Mouse (Mus musculus) heart, embryonic 16.5 days (tissue): ENCODE results near the gene Trap1. TPM values are rescaled to one million over a fixed set of nuclear protein-coding genes. Genes with fewer than 3 reads are reported as not detected.
"Not testable (repeated sequence)": the region's sequence is repeated elsewhere in the genome, so short reads cannot be mapped to it uniquely, and the experiment has no call there.

Experiments used
- ATAC-seq: fragments of 200-750 bp; cut with Nextera tagmentation; replicated peaks from 2 replicates; pipeline ENCODE4 v1.8.0; 2017; ENCODE audit warnings: moderate number of reproducible peaks; ENCODE audit not compliant: insufficient read depth, low FRiP score; ENCODE audit errors: extremely low read depth
- H3K27ac ChIP-seq: fragments of 300-500 bp; sonication (generic); 2 replicates; pipeline ENCODE4 v1.5.1; 2014; ENCODE audit warnings: mild to moderate bottlenecking, low read length, control low read depth, moderate library complexity
- H3K27me3 ChIP-seq: fragments of 300-500 bp; sonication (generic); 2 replicates; pipeline ENCODE4 v1.6.1; 2014; ENCODE audit warnings: low read length, mixed read lengths; ENCODE audit not compliant: control insufficient read depth, insufficient read depth
- H3K36me3 ChIP-seq: fragments of 300-500 bp; sonication (generic); 2 replicates; pipeline ENCODE4 v1.6.1; 2014; ENCODE audit not compliant: control insufficient read depth, insufficient read depth
- H3K4me1 ChIP-seq: fragments of 300-500 bp; sonication (generic); 2 replicates; pipeline ENCODE4 v1.6.1; 2014; ENCODE audit warnings: low read length, mixed read lengths; ENCODE audit not compliant: control insufficient read depth, insufficient read depth
- H3K4me2 ChIP-seq: fragments of 300-500 bp; sonication (generic); 2 replicates; pipeline ENCODE4 v1.6.1; 2014; ENCODE audit warnings: low read depth, mild to moderate bottlenecking, control low read depth, low read length
- H3K4me3 ChIP-seq: fragments of 300-500 bp; sonication (generic); 2 replicates; pipeline ENCODE4 v1.5.1; 2014; ENCODE audit warnings: mild to moderate bottlenecking, control low read depth, low read length
- H3K9ac ChIP-seq: fragments of 300-500 bp; sonication (generic); 2 replicates; pipeline ENCODE4 v1.6.1; 2014; ENCODE audit warnings: low read length, control low read depth
- H3K9me3 ChIP-seq: fragments of 300-500 bp; sonication (generic); replicated peaks from 2 replicates; pipeline ENCODE4 v1.6.1; 2016; ENCODE audit warnings: low read length; ENCODE audit not compliant: control insufficient read depth
- WGBS: fragments of 180-500 bp; shearing (Covaris S2); extraction: QIAGEN DNeasy Blood & Tissue Kit; methylation state at CpG from one replicate; pipeline ENCODE4 v1.1.7; 2014; 5-methylcytosine and 5-hydroxymethylcytosine counted together
- microRNA-seq: library from miRNA; unstranded; fragments of <30 nt; microRNA quantifications from one replicate; pipeline ENCODE4, GENCODE M21; 2017
- polyA plus RNA-seq: library from polyadenylated mRNA; unstranded; fragments of >200 nt; fragmentation: Nextera tagmentation; extraction: Ambion mirVana; gene quantifications from 2 replicates; pipeline ENCODE4 v1.2.1, GENCODE M21; 2015

Trap1 gene
- polyA plus RNA-seq, 1 experiment from 2014 or later, result 142 TPM

GRCm38 (mm10) chr16:4016786-4017185, 60.8 kb downstream of the Trap1 start:
- not testable (repeated sequence) for H3K4me3 ChIP-seq, H3K27me3 ChIP-seq, ATAC-seq, H3K9me3 ChIP-seq, H3K4me2 ChIP-seq, H3K4me1 ChIP-seq, H3K9ac ChIP-seq, H3K27ac ChIP-seq, H3K36me3 ChIP-seq
- WGBS, result 67% methylated on average over 17 of the region's 17 CpGs

GRCm38 (mm10) chr16:4014040-4014668, 63.5 kb downstream of the Trap1 start:
- 80% methylated on average over 5 of the region's 5 CpGs for WGBS
- H3K4me1 ChIP-seq, result no peaks in the 10 kb centered on the region
- H3K27me3 ChIP-seq, result no peaks in the 10 kb centered on the region

GRCm38 (mm10) chr16:4012882-4013570, 64.6 kb downstream of the Trap1 start:
- no peak overlapping the region for H3K4me2 ChIP-seq
- no peak overlapping the region for H3K4me3 ChIP-seq
- H3K4me1 ChIP-seq, result no peaks in the 10 kb centered on the region
- 43% methylated on average over 4 of the region's 4 CpGs for WGBS
- ATAC-seq, result no peak
- H3K9me3 ChIP-seq, result 0 out of 2 replicates have a peak, but pooled peaks cover 6% of the 10 kb centered on the region
- no peaks in the 10 kb centered on the region for H3K36me3 ChIP-seq
- H3K27ac ChIP-seq, result no peak overlapping the region
- no peak overlapping the region for H3K9ac ChIP-seq
- H3K27me3 ChIP-seq, result no peaks in the 10 kb centered on the region

More at GRCm38 (mm10) chr16:4014040-4014668, 63.5 kb downstream of the Trap1 start:
- Histone ChIP-seq H3K4me3 (no peak overlapping the region), H3K9ac (no peak overlapping the region), H3K4me2 (no peak overlapping the region), H3K36me3 (no peaks in the 10 kb centered on the region), H3K27ac (no peak overlapping the region), H3K9me3 (0 out of 2 replicates have a peak, but pooled peaks cover 6% of the 10 kb centered on the region)
- ATAC-seq, result no peak

GRCm38 (mm10) chr16:4003489-4004398, 73.9 kb downstream of the Trap1 start, which contains the start of gene Slx4:
TSS of gene Slx4 (minus strand) at chr16:4003770.
- H3K27ac ChIP-seq, result peak within 1 kb of the TSS; percentile 90
- peaks cover 12% of the 10 kb centered on the region for H3K4me1 ChIP-seq
- WGBS, result 2% methylated on average over 58 of the region's 58 CpGs
- H3K9me3 ChIP-seq, result no peaks in the 10 kb centered on the region
- ATAC-seq, result peak; percentile 98
- no peaks in the 10 kb centered on the region for H3K27me3 ChIP-seq
- peak within 1 kb of the TSS; percentile 90 for H3K4me2 ChIP-seq
- H3K4me3 ChIP-seq, result peak within 1 kb of the TSS; percentile 81
- H3K9ac ChIP-seq, result peak within 1 kb of the TSS; percentile 88
- peaks cover 20% of the 10 kb centered on the region for H3K36me3 ChIP-seq

Small RNA genes within 50 kb of the gene (microRNA-seq; reads per million reads assigned to microRNA genes)
- gene Gm23413, result not detected

Other genes with a start within 250 kb of the Trap1 start
- gene Olfr15, start 246.9 kb downstream of the Trap1 start, polyA plus RNA-seq, result not detected in 2 replicates
- gene Zfp174, start 230.6 kb downstream of the Trap1 start, polyA plus RNA-seq, result 0.85 and 0.90 TPM in 2 replicates
- 37.1 and 40.0 TPM in 2 replicates for gene Naa60, start 205.5 kb downstream of the Trap1 start, polyA plus RNA-seq
- gene Zfp597, start 193.3 kb downstream of the Trap1 start, polyA plus RNA-seq, result 6.1 TPM in 2 replicates
- 0.26 and 0.31 TPM in 2 replicates for gene Gm20695, start 193.2 kb downstream of the Trap1 start, polyA plus RNA-seq
- gene 1700037C18Rik, start 169.1 kb downstream of the Trap1 start, polyA plus RNA-seq, result 9.7 and 10.0 TPM in 2 replicates
- gene Cluap1, start 169.0 kb downstream of the Trap1 start, polyA plus RNA-seq, result 15.6 and 16.4 TPM in 2 replicates
- 1.8 and 2.5 TPM in 2 replicates for gene Nlrc3, start 101.2 kb downstream of the Trap1 start, polyA plus RNA-seq
- gene Slx4, start 74.1 kb downstream of the Trap1 start, polyA plus RNA-seq, result 8.8 and 8.9 TPM in 2 replicates
- 3.5 and 4.6 TPM in 2 replicates for gene Dnase1, start 40.9 kb downstream of the Trap1 start, polyA plus RNA-seq
- gene Crebbp, start 136.2 kb upstream of the Trap1 start, polyA plus RNA-seq, result 19.0 and 20.6 TPM in 2 replicates